Mouse (Mus musculus): ENCODE measurements at regions not wholly inside any gene's neighbourhood (a gene's known extent, or its start where the extent isn't known, plus 50 kb on each side); places are given as distances from the start of the nearest gene placed in this dataset.

DNA sequence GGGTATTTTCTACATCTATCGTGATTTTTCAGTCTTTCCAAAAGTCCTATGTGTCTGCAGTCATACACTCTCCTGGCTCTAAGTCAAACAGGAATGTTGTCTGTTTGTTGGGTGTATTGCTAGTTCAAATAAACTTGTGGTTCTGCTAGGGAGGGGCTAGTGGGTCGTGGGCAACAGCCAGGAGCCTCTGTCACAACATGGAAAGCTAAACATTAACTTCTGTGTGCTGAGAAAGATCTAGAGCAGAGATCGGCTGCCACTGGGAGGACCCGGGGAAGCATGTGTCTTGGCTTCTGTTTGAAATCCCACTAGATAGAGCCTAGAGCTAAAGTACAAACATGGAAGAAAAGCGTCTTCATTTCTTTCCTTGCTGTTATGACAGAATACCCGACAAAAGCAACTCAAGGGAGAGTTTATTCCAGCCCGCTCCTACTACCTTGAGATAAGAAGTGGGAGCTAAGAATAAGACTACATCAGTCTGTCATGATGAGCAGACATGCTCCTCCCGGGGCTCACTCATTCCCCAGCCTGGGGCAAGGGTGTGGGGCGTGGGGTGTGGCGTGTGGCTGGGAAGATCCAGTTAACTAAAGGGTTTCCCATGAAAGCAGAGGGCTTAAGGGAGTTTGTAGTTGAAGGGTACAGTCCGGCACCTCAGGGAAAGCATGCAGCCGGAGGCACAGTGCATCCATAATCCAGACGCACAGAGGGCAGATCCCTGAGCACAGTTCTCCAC lies 190.7 kb downstream of the Rybp start:
- no peak for DNase-seq

- no peak for DNase-seq
These were observed 192.6 kb downstream of the Rybp start for GRCm38 (mm10) chr6:100094653-100095217.

- DNase-seq: no peak
These were observed 194.4 kb downstream of the Rybp start for GRCm38 (mm10) chr6:100092870-100093269.

GRCm38 (mm10) chr6:100091815-100092214 lies 195.5 kb downstream of the Rybp start:
- peak; percentile 38 for DNase-seq

- DNase-seq: no peak
These were observed 198.7 kb downstream of the Rybp start for GRCm38 (mm10) chr6:100088576-100088975.

- DNase-seq: no peak
These were observed 200.5 kb downstream of the Rybp start for GRCm38 (mm10) chr6:100086807-100087206.

DNA sequence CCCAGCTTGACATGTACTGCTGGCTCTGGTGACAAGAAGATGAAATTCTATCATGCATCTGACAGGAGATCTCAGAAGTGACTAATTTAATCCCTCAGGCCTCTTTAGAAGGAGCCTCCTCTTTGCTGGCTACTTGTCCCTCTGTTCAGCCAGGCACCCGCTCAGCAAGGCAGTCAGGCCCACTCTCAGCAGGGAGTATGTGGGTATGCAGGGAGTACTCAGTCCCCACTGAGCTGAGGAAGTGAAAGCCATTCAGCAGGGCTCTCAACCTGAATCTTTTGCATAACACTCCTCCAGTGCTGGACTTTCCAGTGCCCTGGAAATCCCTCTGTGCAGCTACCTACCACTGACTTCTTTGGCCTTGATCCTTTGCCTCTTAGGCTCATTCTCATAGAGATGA lies 201.3 kb downstream of the Rybp start:
- no peak for DNase-seq

DNA sequence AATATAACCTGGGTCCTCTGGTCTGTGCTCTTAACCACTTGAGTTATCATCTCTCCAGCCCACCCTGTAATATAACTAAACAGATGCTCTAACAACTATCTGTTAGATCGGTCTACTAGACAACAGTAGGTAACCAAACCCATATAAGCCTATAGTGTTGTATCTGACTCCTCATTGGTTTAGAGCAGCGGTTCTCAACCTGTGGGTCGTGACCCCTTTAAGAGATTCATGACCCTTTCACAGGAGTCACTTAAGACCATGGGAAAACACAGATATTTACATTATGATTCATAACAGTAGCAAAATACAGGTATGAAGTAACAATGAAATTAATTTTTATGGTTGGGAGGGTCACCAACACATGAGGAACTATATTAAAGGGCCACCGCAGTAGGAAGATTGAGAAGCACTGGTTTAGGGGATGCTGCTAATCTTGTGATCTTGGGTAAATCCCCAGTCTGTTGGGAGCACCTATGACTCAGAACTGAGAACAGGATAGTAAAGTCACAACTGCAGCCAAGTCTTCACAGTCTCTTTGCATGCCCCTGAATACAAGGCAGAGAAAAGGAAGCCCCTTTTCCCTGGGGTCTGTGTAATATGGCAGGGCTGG lies 203.3 kb downstream of the Rybp start:
- DNase-seq: no peak

DNA sequence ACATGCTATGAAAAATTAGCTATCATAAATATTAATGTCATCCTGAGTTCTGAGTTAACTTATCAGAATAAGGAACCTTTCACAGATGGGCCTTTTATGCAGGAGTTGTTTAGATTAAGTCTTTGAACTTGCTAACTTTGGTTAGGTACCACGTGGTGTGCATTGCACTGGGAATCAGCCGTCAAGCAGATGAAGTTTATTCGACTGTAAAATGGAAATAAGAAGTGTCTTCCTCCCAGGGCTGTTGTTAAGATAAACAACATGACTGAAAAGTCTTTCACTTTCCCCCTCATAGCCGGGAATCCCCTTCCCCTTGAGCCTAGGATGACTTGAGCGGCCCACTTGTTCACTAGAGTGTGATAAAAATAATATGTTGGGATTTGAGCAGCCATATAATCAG lies 204.2 kb downstream of the Rybp start:
- DNase-seq: no peak

GRCm38 (mm10) chr6:100074672-100075335 lies 212.5 kb downstream of the Rybp start:
- DNase-seq: peak; percentile 70

DNA sequence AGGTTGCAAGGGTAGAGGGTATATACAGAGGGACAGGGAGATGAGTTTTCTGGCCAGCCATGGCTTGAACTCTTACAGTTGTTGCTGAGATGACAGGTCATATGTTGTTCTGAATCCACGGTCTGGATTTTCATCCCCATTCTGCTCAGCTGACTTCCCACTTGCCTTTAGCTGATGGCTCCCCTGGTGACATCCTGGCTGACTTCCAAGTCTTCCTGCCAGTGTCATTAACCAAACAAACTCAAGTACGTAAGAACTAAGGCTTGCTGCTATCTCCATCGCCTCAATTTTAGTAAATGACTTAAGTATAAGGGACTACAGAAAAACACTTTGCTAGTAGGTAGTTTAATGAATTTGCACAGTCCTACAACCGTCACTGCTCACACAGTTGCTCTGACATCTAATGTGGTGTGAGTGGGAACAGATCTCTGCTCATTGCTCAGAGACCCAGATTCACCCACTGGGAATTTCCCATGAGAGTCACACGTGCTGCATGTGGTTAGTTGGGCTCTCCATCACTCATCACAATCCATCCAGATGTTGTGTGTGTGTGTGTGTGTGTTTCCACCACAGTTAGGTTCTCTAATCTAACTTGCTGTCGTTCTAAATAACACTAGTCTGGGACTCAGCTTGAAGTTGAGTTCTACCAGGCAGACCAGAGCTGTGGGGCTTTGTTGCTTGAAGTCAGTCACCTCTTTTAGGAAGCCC lies 214.9 kb downstream of the Rybp start:
- DNase-seq: peak; percentile 41

GRCm38 (mm10) chr6:100069151-100069550 lies 218.1 kb downstream of the Rybp start:
- DNase-seq: peak; percentile 16

DNA sequence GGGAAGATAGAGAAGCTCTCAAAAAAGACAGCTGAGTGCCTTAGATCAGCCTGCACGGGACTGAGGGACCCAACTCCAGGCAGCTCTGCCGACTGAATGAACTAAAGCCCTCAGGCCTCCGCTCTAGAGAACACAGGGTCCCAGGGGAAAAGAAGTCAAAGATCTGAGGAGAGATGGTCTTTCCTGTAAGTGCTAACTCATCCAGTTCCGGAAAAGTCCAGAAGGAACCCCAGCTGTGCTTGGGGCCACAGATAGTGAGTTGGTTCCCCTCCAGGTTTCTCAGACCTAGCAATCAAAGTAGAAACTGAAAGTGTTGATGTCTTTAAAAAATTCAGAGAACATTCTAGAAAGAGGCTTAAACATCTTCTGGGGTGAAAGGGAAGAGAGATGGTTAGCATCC lies 220.0 kb downstream of the Rybp start:
- DNase-seq: no peak

DNA sequence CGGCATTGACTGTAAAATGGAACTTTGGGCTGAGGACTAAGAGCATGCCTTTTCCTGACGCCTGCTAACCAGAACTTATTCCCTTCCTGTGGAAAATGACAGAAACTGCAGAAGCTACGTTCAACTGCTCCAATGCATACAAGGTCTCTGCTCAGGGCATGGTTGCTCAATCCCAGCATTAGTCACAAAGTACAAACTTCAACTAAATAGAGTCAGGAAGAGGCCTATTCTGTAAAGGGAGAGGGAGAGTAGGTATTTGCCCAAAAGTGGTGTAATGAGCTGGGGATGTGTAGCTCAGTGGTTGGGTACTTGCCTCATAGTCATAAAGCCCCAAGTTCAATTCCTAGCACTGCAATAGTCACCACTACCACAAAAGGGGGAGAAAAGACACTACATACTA lies 221.7 kb downstream of the Rybp start:
- no peak for DNase-seq

- DNase-seq: peak; percentile 18
These were observed 224.3 kb downstream of the Rybp start for GRCm38 (mm10) chr6:100062961-100063360.

DNA sequence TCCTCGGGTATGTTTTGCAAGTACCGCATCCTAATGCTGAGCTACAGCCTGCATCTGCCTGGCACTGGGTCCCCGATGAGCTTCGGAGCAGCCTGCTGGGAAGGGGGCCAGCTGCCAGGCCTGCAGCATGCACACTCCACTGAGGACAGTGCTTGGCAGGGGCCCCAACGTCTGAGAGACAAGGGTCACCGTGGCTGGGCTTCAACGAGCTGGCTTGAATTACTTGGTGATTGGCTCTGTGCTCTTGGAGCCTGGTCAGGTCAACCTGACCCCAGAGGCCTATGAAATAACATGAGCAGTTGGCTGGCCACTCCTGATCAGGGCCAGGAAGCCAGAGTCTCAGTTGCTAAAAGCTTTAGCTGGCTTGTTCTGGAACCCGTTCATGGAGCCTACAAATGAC lies 227.5 kb downstream of the Rybp start:
- DNase-seq: peak; percentile 69

DNA sequence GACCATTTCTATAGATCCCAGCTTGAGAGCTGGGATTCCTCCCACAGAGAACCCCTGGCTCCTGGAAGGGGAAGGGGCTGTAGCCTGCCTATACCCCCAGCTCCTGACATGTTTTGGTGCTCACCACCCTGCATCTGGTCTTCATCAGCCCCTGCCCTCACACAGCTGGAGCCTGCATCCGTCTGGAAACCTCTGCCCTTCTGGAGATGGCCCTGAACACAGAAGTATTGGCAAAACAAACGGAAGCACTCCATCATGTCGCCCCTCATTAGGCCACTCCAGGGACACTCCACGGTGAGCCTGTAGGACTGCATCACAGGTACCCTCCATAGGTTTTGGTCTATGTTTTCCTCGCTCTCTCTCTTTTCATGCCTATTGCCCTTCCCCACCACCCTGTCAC lies 231.3 kb downstream of the Rybp start:
- DNase-seq: no peak

- DNase-seq: no peak
These were observed 234.1 kb downstream of the Rybp start for GRCm38 (mm10) chr6:100052955-100053795.

GRCm38 (mm10) chr6:100052406-100052805 lies 234.9 kb downstream of the Rybp start:
- no peak for DNase-seq

- no peak for DNase-seq
These were observed 238.2 kb downstream of the Rybp start for GRCm38 (mm10) chr6:100049036-100049435.

GRCm38 (mm10) chr6:100046186-100046990 lies 240.9 kb downstream of the Rybp start:
- no peak for DNase-seq
